Mouse (Mus musculus): Measurements from ENCODE around the gene Otulin.

Gene Otulin

DNA sequence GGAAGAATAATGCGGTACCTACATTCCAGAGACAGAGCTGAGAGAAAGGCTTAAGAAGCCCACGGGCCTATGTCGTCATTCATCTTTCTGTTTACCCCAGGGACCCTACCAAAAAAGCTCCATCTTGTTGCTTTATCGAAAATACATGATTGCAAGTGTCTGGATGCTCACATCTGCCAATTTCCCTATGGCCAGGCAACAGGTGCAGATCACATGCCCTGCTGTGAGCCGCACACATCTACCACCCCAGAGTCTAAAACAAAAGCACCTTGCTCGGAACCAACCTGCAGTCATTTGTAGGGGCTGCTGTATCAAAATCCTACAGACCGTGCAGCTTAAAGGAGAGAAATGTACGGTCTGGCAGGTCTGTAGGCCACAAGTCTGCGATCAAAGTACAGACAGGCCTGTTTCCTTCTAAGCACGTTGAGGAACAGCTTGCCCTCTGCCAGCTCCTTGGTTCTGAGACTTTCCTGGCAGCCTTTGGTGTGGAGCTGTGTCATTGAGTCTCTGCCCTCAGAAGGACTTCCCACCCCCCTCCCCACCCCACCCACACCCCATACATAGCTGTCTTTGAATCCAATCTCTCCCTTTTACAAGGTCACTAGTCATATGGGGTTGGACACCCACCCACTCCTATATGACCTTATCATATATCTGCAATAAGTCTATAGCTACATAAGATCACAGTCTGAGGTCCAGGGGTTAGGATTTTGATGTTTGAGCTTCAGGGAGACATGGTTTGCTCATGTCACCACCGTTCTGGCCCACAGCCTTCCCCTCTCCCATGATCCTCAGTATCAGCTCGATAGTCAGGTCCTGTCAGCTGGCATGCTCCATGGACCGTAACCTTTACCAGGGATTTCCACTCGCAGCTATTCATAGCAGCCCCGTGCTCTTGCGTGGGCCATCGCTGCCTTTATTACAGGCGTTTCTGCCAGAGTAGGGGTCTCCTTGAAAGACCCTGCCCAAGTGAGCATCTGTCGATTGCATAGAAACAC, 79.1 kb downstream of the Otulin start:
- DNase-seq (ENCODE audit: low read depth): no peak

DNA sequence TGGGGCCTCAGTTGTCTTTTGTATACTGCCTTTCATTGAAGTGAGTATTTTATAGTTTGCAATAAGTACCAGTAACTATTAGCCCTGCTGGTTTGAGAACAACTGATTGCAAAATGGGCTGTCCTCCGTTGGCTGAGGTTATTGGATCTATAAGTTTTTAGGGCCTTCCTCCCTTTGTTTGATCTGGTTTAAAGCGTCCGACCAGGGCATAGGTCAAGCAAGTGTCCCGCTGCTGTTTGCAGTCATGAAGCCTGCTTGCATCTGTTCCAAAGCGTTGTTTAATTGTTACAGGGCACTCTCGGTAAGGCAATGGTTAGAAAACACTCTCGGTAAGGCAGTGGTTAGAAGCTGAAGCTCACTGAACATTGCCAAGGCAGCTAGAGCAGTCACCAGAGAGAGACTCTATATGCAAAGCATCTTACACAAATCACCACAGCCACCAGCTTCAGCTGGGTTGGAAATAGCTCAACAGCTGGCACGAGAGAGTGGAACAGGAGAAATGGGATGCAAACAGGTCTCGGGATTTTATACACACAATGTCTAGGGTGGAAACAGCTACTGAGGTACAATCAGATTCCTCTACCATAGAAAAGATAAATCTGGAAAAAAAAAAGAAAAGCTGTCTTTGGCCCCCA, 80.0 kb downstream of the Otulin start:
- DNase-seq (ENCODE audit: low read depth): no peak

DNA sequence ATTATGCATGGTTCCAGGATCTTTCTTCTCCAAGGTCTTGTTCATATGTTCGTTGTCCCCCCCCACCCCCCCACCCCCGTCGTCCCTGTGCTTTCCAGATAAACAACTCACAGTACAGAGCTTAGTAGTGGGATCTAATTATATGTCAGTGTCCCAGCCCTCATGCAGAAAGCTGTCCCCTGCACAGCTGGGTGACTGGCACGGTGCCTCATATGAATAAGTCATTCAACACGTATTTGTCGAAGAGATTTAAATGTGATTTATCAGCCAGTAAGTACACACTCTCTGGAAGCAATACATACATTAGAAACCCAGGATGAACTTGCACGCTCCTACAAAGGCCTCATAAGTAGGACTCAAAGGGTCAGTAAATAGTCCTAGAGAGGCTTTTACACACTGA, 80.6 kb downstream of the Otulin start:
- DNase-seq (ENCODE audit: low read depth): no peak

DNA sequence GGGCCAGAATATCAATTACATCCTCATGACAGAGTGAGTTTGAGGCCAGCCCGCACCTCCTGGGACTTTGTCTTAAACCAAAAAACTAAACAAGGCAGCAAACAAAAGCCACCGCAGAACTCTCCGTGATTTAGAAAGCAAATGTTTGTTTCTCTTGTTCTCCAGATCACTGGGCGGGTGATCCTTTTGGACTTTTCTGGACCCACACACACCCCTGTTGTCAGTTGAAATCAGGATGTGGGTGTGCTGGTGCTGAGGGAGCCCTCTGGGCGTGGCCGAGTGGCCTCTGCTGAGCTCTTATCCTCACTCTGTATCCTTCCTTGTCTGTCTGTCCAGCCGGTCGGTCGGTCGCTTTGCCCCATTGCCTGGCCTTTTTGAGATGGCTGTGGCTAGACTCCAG, 81.4 kb downstream of the Otulin start:
- DNase-seq (ENCODE audit: low read depth): no peak

DNA sequence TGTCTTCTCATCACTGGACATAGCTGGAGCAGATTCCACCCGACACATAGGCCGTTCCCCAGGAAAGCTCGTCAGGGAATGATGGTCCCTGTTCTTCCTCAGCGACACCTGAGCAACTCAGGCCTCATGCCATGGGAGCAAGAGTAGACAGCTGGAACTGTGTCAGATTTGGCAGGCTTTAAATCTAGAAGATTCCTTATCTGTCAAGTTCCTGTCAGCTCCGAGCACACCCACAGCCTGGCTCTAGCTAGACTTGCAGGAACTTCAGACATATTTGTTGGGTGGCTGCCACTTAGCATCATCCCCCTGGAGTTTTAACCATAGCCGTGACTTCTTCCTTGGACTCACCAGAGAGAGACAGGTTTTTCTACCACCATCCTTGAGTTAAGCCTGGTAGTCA, 82.4 kb downstream of the Otulin start:
- no peak for DNase-seq (ENCODE audit: low read depth)

DNA sequence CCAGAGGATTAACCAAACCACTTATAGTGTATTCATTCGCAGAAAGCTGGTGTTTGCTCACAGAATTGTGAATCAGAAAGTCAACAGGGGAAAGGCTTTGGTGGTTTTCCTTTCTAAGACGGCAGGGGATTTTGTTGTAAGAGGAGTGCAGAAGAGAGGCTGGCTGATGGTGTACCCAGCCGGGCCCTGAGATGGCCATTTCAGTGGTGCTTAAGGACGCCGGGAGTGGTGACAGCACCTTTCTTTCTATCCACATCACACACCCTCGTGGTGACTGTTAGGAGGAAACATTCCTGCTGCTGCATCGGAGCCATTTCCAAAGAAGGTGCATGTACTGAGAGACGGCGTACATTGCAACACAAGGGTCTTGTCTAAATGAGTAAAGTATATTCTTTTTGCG, 85.3 kb downstream of the Otulin start:
- no peak for DNase-seq (ENCODE audit: low read depth)

DNA sequence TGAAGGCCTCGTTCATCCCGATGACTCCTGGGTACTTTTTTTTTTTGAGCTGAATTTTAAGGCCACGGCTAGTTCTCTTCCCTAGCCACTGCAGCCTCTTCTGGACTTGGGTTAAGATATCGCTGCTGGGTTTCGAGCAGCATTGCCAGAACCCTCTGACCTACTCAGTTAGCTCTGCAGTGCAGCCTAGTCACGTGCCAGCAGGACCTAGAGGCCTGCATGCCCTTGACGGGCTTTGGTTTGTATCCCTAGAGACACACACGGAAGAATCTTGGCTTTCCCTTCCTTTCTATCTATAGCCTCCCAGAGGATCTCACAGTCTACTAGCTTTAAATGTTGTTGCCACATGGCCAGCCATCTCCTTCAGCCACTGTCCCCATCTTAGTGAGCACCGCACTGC, 90.7 kb downstream of the Otulin start:
- no peak for DNase-seq (ENCODE audit: low read depth)

DNA sequence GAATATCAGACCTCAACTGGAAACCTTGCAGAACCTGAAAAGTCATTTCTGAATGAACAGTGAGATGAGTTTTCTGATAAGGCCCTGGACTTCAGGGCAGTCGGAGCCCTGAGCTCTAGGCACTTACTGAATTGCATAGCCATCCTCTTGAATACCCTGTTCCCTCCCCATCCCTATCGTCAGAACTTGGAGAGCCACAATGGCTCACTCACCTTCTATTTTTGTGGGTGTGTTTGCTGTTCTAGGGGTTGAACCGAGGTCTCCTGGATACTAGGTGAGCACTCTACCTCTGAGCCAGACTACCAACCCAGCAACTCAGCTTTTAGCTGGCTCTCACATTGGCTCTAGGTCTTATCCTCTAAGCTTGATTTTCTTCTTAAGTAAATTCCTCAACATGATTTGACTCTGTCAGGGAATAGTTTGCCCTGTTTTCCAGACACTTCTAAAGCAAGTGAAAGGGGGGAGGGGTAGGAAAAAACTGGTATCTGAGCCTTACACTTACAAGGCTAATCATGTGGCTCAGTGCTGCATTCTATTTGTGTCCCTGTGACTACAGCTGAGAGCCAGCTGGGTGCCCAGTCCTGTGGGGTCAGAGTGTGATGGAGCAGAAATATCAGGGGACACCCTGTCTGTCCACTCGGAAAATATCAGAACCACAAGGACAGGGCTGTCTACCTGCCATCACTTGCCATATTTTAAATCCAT, 92.8 kb downstream of the Otulin start:
- no peak for DNase-seq (ENCODE audit: low read depth)

DNA sequence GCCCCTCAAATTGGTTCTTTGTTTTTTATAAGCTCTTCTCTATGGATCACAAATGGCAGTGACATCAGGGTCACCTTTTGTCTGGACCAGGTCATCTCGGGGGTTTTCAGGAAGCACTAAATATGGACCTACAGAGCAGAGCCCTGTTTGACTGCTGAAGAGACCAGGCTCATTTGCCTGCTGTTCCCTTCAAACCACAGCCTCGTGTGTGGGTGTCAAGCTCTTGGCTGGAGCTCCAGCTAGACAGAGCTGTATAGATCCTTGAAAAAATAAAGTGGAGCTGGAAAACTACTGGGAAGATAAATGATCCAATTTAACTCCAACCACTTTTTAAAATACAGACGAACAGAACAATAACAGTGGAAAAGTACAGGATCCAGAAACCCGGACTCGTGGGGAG, 93.7 kb downstream of the Otulin start:
- no peak for DNase-seq (ENCODE audit: low read depth)

DNA sequence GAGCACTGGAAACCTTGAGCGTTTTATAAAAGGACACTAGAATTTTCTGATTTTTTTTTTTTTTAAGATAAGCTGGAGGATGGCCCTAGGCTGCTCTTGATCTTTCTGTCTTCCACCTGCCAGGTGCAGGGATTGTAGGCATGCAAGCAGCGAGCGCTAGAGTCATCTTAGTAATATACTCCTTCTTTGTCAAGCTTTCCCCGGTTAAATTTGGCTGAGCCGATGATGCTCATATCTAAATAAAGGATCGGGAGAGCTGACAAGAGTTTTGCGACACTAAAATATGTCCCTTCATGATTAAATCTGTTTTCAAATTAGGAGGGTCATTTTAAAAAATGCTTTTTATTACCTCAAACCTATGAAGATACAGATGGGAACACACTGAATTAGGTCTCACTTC, 94.3 kb downstream of the Otulin start:
- DNase-seq (ENCODE audit: low read depth): no peak

DNA sequence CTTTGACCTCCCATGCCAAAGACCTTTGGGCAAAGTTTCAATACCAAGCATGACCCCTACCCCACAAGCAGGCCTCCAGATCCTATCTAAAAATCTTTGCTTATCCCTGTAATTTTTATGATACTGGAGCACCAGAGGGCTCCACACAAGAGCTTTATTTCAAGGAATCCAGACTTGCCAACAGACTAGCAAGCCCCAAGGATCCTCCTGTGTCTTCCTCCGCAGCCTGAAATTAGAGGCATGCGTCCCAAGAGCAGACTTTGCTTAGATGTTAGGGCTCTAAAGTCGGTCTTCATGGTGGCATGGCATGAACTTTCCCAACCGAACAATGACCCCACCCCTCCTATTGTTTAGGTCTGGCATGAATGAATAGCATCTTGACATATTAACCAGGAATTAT, 94.8 kb downstream of the Otulin start:
- no peak for DNase-seq (ENCODE audit: low read depth)

DNA sequence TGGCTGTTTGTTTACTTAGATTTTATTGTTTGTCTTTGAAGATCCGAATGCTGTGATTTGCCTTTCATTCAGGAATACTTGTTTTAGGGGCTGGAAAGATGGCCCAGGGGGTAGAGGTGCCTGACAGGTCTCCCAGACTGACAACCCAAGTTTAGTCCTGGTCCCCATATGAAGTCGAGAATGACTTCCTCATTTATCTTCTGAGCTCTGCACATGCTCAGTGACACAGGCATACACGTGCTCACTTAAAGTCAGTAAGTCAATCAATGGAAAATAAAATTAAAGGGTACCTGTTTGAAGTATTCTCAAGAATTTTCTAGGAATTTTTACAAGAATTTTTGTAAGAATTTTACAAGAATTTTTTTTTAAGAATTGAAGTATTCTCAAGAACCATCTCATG, 97.5 kb downstream of the Otulin start:
- DNase-seq (ENCODE audit: low read depth): no peak

DNA sequence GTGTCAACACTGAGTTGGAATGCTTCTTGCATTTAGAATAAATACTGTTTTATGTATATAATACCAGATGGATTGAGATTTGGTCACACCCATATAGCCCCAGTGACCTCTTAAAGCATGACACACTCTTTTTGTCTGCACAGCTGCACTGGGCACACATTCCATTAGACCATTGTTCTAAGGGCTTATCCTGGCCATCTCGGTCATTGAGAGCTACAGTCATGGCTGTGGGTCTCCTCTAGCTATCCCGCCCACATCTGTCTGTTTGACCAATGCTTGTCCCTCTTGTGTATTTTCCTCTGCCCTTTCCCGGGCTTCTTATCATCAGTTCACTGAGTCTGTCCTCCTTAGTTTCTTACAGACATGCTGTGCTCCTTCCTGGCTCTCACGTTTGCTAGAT, 100.5 kb downstream of the Otulin start:
- no peak for DNase-seq (ENCODE audit: low read depth)

DNA sequence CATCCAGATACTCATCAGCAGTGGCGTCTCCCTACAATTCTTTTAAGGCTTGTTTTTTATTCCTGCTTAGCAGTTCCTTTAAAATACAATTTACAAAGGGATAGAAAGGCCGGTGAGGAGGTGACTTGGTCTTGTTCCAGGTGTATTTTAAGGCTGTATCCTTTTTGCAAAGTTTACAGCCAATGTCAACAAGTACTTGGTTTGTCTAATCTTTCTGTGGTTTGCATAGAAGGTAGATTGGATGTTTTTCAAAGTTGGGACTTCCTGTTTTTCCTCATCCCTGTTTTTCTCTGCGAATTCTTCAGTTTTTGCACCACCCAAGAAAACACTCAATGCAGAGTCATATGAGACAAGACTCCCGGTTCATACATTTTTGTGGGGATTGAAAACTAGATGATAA, 101.6 kb downstream of the Otulin start:
- DNase-seq (ENCODE audit: low read depth): no peak

DNA sequence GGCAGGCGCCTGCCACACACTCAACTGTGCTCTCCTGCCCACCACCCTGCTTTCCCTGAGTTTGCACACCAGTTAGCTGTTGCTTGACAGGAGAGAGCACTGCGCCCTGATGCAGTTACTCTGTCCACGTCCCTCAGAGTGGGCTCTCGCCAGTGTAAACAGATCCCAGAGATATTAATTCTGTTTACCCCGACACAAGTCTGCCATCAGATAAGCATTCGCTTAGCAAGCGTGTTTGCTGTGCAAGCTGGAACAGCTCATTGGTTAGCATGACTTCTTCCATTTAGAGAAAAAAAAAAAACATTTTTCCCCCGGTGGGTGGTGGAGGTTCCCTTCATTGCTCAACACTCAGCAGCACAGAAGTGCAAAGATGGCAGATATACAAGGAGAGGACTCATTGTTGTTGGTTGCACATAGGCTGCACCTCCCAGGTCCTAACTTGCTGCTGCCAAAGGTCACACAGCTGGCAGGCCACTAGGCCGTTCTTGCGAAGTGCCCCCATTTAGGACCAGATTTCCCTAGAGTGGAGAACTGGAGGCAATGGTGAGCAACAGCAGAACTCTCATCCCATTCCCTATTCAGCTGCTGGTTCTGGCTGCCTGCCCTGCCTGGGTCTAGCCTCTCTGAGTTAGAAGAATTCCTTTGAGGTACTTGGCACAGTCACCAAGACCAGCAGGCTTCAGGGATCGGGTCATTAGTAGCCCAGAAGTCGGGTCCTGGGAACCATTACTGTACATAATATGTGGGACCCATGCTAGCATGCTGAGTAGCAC, 105.1 kb downstream of the Otulin start:
- DNase-seq (ENCODE audit: low read depth): no peak

DNA sequence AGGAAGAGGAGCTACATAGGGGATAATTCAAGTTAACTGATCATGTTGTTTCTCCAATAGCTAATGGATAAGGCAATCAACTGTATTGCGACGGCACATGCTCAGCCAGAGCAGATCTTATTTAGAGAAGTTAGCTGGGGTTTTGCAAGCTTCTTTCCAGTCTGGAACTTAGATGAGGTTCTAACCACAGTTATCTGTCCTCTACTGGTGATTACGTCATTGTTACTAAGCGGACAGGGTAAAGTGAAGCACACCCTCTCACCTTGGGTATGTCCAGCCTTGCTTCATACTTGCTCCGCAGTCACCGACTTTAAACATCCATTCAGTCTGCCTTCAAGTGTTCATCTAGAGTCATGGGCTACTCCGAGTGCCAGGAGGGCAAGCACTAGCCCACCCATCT, 110.6 kb downstream of the Otulin start:
- DNase-seq (ENCODE audit: low read depth): no peak

DNA sequence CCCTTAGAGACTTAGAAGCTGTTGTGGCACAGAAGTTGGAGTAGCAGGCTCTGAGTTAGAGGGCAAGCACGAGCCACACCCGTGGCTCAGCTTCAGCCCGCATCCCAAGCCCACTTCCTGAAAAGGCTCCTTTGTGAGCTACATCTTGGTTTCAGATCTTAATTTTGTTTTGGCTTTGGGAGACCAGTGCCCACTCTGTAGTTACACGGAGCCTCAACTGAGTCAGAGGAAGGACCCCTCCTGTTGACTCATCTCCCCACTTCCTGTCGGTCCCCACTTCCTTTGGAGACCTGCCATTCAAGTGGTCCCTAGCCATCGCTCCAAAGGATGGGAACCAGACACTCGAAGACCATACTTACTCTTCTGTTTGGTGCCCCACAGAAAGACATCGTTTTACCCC, 112.5 kb downstream of the Otulin start:
- peak; percentile 38 for DNase-seq (ENCODE audit: low read depth)

DNA sequence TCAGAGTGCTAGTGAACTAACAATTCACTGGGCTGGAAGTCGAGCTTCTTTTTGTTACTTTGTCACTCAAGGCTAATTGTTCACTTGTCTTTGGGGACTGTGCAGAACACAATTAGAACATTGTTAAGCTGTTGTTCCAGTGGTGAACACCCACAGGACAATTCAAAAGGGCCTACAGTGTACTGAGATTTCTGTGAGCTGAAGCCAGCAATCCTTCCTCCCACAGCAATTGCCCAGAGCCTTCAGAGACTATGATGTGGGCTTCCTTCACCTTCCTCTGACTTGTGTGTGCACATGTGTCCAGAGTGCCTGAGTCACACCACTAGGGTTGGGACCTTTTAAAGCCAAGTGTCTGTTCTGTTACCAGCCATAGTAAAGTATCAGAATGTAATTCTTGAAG, 113.6 kb downstream of the Otulin start:
- DNase-seq (ENCODE audit: low read depth): no peak

DNA sequence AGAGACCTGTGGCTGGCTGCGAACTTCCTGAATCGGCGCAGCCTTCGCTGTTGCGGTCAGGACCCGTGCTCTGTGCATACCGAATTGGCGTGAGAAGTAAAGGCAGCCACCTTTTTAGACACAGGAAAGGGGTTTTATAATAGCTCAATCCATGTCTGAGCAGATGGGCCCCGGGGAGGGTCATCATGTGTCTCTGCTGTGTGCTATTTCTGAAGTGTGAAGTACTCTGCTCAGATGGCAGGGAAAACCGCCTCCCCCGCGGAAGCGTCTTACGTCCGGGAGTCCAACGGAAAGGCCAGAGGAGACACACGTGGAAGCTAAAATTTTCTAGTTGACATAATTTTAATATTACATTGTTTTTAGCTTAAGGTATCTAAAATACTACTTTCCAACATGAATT, 121.5 kb downstream of the Otulin start:
- no peak for DNase-seq (ENCODE audit: low read depth)

DNA sequence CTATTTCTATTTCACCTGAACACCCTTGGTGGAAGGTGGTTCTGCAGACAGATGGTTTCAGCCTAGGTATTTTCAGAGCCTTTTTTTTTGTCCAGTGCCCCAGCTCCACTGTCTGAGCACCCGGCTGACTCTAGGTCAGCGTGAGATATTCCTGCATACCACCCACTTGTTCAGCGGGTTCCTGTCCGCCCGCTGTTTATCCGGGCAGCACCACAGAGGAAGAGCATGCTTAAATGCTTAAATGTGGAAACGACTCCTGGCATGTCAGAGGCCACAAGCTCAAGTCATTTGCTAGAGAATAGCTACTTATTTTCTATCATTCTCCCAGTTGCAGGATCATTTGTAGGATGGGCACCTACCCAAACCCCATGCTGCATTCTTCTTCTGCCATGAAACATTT, 122.3 kb downstream of the Otulin start:
- DNase-seq (ENCODE audit: low read depth): no peak

DNA sequence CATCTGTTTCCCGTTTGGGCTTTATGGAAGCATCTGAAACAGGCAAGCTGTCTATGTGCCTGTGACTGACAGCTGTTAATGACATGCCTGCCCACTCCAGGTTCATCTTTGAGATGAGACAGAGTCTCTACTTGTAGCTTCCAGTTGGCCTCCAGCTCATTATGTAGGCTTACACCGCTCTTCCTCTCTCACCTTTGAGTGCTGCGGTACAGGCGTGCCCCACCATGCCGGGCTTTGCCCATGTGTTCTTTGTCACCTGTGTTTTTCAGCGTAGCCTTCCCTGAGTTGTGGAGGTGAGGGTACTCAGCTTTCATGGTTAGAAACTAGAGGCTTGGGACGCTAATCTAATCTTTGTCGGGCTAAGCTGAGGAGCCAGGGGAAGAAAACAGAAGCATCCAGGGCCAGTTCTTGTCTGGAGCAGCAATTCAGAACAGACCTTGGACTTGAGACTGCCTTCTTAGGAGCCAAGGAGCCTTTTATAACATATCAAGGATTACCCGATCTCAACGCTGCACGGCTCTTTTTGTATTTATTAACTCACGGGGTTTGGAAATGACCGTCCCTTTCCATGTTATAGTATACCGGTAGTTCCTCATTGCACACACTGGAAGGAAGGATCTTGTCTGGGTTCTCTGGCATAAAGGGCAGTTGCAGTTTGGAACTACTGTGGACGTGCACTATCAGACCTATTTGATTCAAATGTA, 123.4 kb downstream of the Otulin start:
- DNase-seq (ENCODE audit: low read depth): no peak
